20 mouse cellular contexts compared by ENCODE assay signal in the genomic region with DNA sequence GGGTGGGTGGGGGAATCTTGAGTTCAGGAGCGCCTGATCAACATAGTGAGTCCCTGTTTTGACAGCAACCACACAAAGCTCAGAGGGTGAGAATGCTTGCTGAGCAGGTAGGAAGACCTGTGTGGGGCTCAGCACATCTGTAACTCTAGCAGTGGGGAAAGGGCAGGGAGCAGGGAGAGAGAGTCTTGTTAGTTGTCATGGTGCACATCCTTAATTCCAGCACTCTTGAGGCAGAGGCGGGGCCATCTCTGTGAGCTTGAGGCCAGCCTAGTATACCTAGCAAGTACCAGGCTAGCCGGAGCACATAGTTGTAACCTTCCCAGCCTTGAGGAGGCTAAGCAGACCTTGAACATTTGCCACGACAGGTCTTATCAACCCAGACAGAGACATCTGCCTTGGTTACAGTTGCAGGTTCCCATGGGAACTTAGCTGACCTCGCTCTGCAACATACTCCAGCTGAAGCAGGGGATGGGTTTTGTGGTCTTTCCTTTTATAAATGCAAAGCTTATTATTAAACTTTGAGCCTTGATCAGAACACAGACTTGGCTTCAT. TPM values are rescaled to one million over a fixed set of nuclear protein-coding genes. Genes with fewer than 3 reads are reported as not detected.
"Had no signal": no experiment of that assay in that cellular context is flagged by ENCODE, and none has a peak within 500 bp of the region (broad histone marks: within the 10 kb centered on the region; RNA-seq: fewer than 3 reads in every experiment).

No protein-coding gene starts in this region.

- H3K4me1 ChIP-seq: intestine, embryonic 15.5 days; limb, embryonic 13.5 days had no signal

- H3K27me3 ChIP-seq: intestine, embryonic 15.5 days; limb, embryonic 13.5 days; liver, embryonic 15.5 days; midbrain, embryonic 12.5 days; neural tube, embryonic 15.5 days had no signal

- DNase-seq: kidney, adult 18-20 months; kidney, postnatal 10 days; kidney, postnatal 4 days; left cerebral cortex, postnatal 4 days; lung, embryonic 14.5 days; lung, postnatal 10 days; right cerebral cortex, adult 18-20 months; right cerebral cortex, postnatal 25 days; thymus, postnatal 4 days had no signal

- H3K4me3 ChIP-seq: intestine, embryonic 15.5 days; layer of hippocampus, adult 2 months; limb, embryonic 13.5 days; liver, embryonic 15.5 days; midbrain, embryonic 12.5 days; neural tube, embryonic 15.5 days had no signal

- H3K27ac ChIP-seq: intestine, embryonic 15.5 days; layer of hippocampus, adult 2 months; limb, embryonic 13.5 days; liver, embryonic 15.5 days; macrophage; midbrain, embryonic 12.5 days; neural tube, embryonic 15.5 days had no signal

- H3K36me3 ChIP-seq: intestine, embryonic 15.5 days; limb, embryonic 13.5 days; midbrain, embryonic 12.5 days; neural tube, embryonic 15.5 days had no signal

- H3K9me3 ChIP-seq: intestine, embryonic 15.5 days; liver, embryonic 15.5 days; midbrain, embryonic 12.5 days had no signal

RNA-seq across cellular contexts. Expression of gene Tldc2, which starts 52.5 kb away (rescaled TPM):
- polyA plus RNA-seq: intestine, embryonic 15.5 days; limb, embryonic 13.5 days; liver, adult 2 months; liver, embryonic 15.5 days; lung, embryonic 14.5 days; macrophage; midbrain, embryonic 12.5 days; midbrain, embryonic 16.5 days; neural tube, embryonic 11.5 days; neural tube, embryonic 15.5 days; stomach, embryonic 14.5 days had no signal
